In genomic region chr7:12927693-12928589, GRCm38 (mm10) we compare ENCODE assay signal across 8 mouse cellular contexts. TPM values are rescaled to one million over a fixed set of nuclear protein-coding genes. Genes with fewer than 3 reads are reported as not detected.
DNase-seq lines count a peak whose midpoint lies in the region; ATAC-seq and TF ChIP-seq lines count a peak whose summit lies in the region.

No protein-coding gene starts in this region.

- no peak for TF ChIP-seq CTCF in forebrain, postnatal 0 days (IDR thresholded peaks at IDR 0.05; ENCODE audit: low read depth)
- TF ChIP-seq CTCF in left cerebral cortex, adult 2 months (IDR thresholded peaks at IDR 0.05): no peak

- H3K27me3 ChIP-seq in forebrain, postnatal 0 days (ENCODE audit: insufficient read depth, low read length): no peaks in the 10 kb centered on the region
- no peaks in the 10 kb centered on the region for H3K27me3 ChIP-seq in stomach, embryonic 14.5 days (ENCODE audit: control insufficient read depth, insufficient read depth, low read length)

- peaks cover 4% of the 10 kb centered on the region; the same call in 1 of the 2 replicates for H3K4me1 ChIP-seq in forebrain, postnatal 0 days (ENCODE audit: insufficient read depth)
- peaks cover 15% of the 10 kb centered on the region for H3K4me1 ChIP-seq in stomach, embryonic 14.5 days (ENCODE audit: control insufficient read depth, insufficient read depth, low read length)

- 8% methylated on average over 53 of the region's 65 CpGs for WGBS in forebrain, postnatal 0 days
- 4% methylated on average over 65 of the region's 65 CpGs for WGBS in stomach, embryonic 14.5 days

- intact Hi-C loops in left cerebral cortex, adult 2 months (cut with DNase I): loop anchor here (2.0 kb wide), 1 partner anchor 19 kb away; no protein-coding TSS in a partner anchor

- ATAC-seq in forebrain, postnatal 0 days: peak; percentile 38
- peak; percentile 12; the same call in 1 of the 2 replicates for ATAC-seq in megakaryocyte, adult 5-6 weeks (ENCODE audit: poor library complexity, severe bottlenecking)
- peak; percentile 39; the same call in 1 of the 2 replicates for ATAC-seq in stomach, embryonic 14.5 days (ENCODE audit: insufficient number of reproducible peaks, insufficient read depth, low FRiP score, low read depth)

- H3K27ac ChIP-seq in forebrain, postnatal 0 days (ENCODE audit: low read depth, low read length): no peak overlapping the region
- H3K27ac ChIP-seq in left cerebral cortex, adult 2 months: no peak overlapping the region; the same call in 1 of the 2 replicates
- no peak overlapping the region for H3K27ac ChIP-seq in stomach, embryonic 14.5 days (ENCODE audit: low read length)

- H3K4me3 ChIP-seq in forebrain, postnatal 0 days (ENCODE audit: low read depth, low read length): peak overlapping the region; percentile 14; the same call in 1 of the 2 replicates
- H3K4me3 ChIP-seq in left cerebral cortex, adult 2 months: peak overlapping the region; percentile 47
- H3K4me3 ChIP-seq in stomach, embryonic 14.5 days (ENCODE audit: low read depth, low read length): peak overlapping the region; percentile 31

- no peaks in the 10 kb centered on the region for H3K9me3 ChIP-seq in forebrain, postnatal 0 days (ENCODE audit: low read length)
- no peaks in the 10 kb centered on the region for H3K9me3 ChIP-seq in stomach, embryonic 14.5 days (ENCODE audit: control insufficient read depth, low read depth, low read length)

- H3K36me3 ChIP-seq in forebrain, postnatal 0 days (ENCODE audit: insufficient read depth): peaks cover 42% of the 10 kb centered on the region
- peaks cover 40% of the 10 kb centered on the region for H3K36me3 ChIP-seq in stomach, embryonic 14.5 days (ENCODE audit: control insufficient read depth, insufficient read depth, low read length)

- H3K9ac ChIP-seq in forebrain, postnatal 0 days: no peak overlapping the region
- peak overlapping the region; percentile 40 for H3K9ac ChIP-seq in stomach, embryonic 14.5 days (replicated peaks; ENCODE audit: low read depth, low read length)

- H3K4me2 ChIP-seq in forebrain, postnatal 0 days (ENCODE audit: low read depth): peak overlapping the region; percentile 43
- peak overlapping the region; percentile 72 for H3K4me2 ChIP-seq in stomach, embryonic 14.5 days (replicated peaks; ENCODE audit: low read depth, low read length)

- DNase-seq in lung, adult 18-20 months: peak; percentile 24 to 37
- DNase-seq in lung, postnatal 36 days: no peak
- peak; percentile 67 to 81 for DNase-seq in cerebellum, adult 18-20 months
- peak; percentile 25 for DNase-seq in forebrain, postnatal 0 days
- peak; percentile 34 to 55 for DNase-seq in left cerebral cortex, adult 2 months (ENCODE audit: extremely low spot score in 1 of 2, low spot score in 2 of 2)
- DNase-seq in thymus, adult 18-20 months: no peak

RNA-seq across cellular contexts. Expression of gene Rnf225, which starts 0.7 kb away (rescaled TPM):
- total RNA-seq in forebrain, postnatal 0 days (2014; rRNA removed): 1.7 and 1.8 TPM in 2 replicates
- 0.36 and 0.75 TPM in 2 replicates for polyA plus RNA-seq in forebrain, postnatal 0 days (2015; fragmentation: Nextera tagmentation; extraction: Ambion mirVana)
- total RNA-seq in left cerebral cortex, adult 2 months (2021): 1 to 10 TPM; 1.1 to 1.2 TPM
- 0.07 and 0.14 TPM in 2 replicates for total RNA-seq in megakaryocyte, adult 5-6 weeks (2015)
- 0.04 and 0.15 TPM in 2 replicates for total RNA-seq in megakaryocyte, adult 5-6 weeks (2017)
- polyA plus RNA-seq in stomach, embryonic 14.5 days (2014; fragmentation: Nextera tagmentation; extraction: Ambion mirVana): 0.97 and 1.4 TPM in 2 replicates

RNA-seq across cellular contexts. Expression of gene Rps5, which starts 5.9 kb away (rescaled TPM):
- total RNA-seq in forebrain, postnatal 0 days (2014; rRNA removed): 1,758 and 2,185 TPM in 2 replicates
- polyA plus RNA-seq in forebrain, postnatal 0 days (2015; fragmentation: Nextera tagmentation; extraction: Ambion mirVana): 679 and 877 TPM in 2 replicates
- 100 to 1,000 TPM; 374 to 377 TPM for total RNA-seq in left cerebral cortex, adult 2 months (2021)
- total RNA-seq in megakaryocyte, adult 5-6 weeks (2015): 1,879 and 1,910 TPM in 2 replicates
- total RNA-seq in megakaryocyte, adult 5-6 weeks (2017): 1,118 and 1,375 TPM in 2 replicates
- polyA plus RNA-seq in stomach, embryonic 14.5 days (2014; fragmentation: Nextera tagmentation; extraction: Ambion mirVana): 1,309 and 1,442 TPM in 2 replicates

RNA-seq across cellular contexts. Expression of gene Zscan22, which starts 30.3 kb away (rescaled TPM):
- total RNA-seq in forebrain, postnatal 0 days (2014; rRNA removed): 7.0 and 8.3 TPM in 2 replicates
- 2.8 and 3.5 TPM in 2 replicates for polyA plus RNA-seq in forebrain, postnatal 0 days (2015; fragmentation: Nextera tagmentation; extraction: Ambion mirVana)
- total RNA-seq in left cerebral cortex, adult 2 months (2021): 10 to 100 TPM; 16.2 to 17.0 TPM
- 6.6 and 7.5 TPM in 2 replicates for total RNA-seq in megakaryocyte, adult 5-6 weeks (2015)
- total RNA-seq in megakaryocyte, adult 5-6 weeks (2017): 3.1 and 3.3 TPM in 2 replicates
- polyA plus RNA-seq in stomach, embryonic 14.5 days (2014; fragmentation: Nextera tagmentation; extraction: Ambion mirVana): 22.4 and 23.0 TPM in 2 replicates

RNA-seq across cellular contexts. Expression of gene Zfp324, which starts 37.7 kb away (rescaled TPM):
- 32.9 and 47.7 TPM in 2 replicates for total RNA-seq in forebrain, postnatal 0 days (2014; rRNA removed)
- 6.8 and 8.8 TPM in 2 replicates for polyA plus RNA-seq in forebrain, postnatal 0 days (2015; fragmentation: Nextera tagmentation; extraction: Ambion mirVana)
- 10 to 100 TPM; 11.0 TPM for total RNA-seq in left cerebral cortex, adult 2 months (2021)
- 2.3 and 2.4 TPM in 2 replicates for total RNA-seq in megakaryocyte, adult 5-6 weeks (2015)
- total RNA-seq in megakaryocyte, adult 5-6 weeks (2017): 4.7 and 5.1 TPM in 2 replicates
- polyA plus RNA-seq in stomach, embryonic 14.5 days (2014; fragmentation: Nextera tagmentation; extraction: Ambion mirVana): 9.4 and 9.7 TPM in 2 replicates

RNA-seq across cellular contexts. Expression of gene Zfp128, which starts 47.0 kb away (rescaled TPM):
- 17.7 and 18.5 TPM in 2 replicates for total RNA-seq in forebrain, postnatal 0 days (2014; rRNA removed)
- polyA plus RNA-seq in forebrain, postnatal 0 days (2015; fragmentation: Nextera tagmentation; extraction: Ambion mirVana): 1.5 and 2.0 TPM in 2 replicates
- 1 to 10 TPM; 8.0 to 8.2 TPM for total RNA-seq in left cerebral cortex, adult 2 months (2021)
- 3.5 and 4.8 TPM in 2 replicates for total RNA-seq in megakaryocyte, adult 5-6 weeks (2015)
- total RNA-seq in megakaryocyte, adult 5-6 weeks (2017): 3.6 and 5.2 TPM in 2 replicates
- polyA plus RNA-seq in stomach, embryonic 14.5 days (2014; fragmentation: Nextera tagmentation; extraction: Ambion mirVana): 4.5 and 4.6 TPM in 2 replicates

Comparison
In these comparisons a context has a peak if more than half of its experiments do, and no peak if none do; other contexts are left out.
1. DNase-seq: peak in lung, adult 18-20 months (2 of 2), cerebellum, adult 18-20 months (2 of 2), forebrain, postnatal 0 days (single experiment) and left cerebral cortex, adult 2 months (2 of 2); none in lung, postnatal 36 days (single experiment) and thymus, adult 18-20 months (0 of 2).
2. Peak in every context shown above with its lines, with median percentiles within 50 percentile points of each other: ATAC-seq and H3K4me3 ChIP-seq.